Mouse (Mus musculus) kidney, adult 2 months (tissue): ENCODE measurements at regions not wholly inside any gene's neighbourhood (a gene's known extent, or its start where the extent isn't known, plus 50 kb on each side); places are given as distances from the start of the nearest gene placed in this dataset.

Experiments used
- DNase-seq: peaks from one replicate; pipeline ENCODE4 v3.0.0; 2021
- H3K27ac ChIP-seq: fragments of 200-500 bp; 2 replicates; pipeline ENCODE4 v1.5.1; 2012; ENCODE audit warnings: low read depth, low read length, control low read depth, inconsistent platforms; ENCODE audit not compliant: insufficient read depth
- H3K27me3 ChIP-seq: fragments of 200-500 bp; replicated peaks from 2 replicates; pipeline ENCODE4 v1.6.1; 2012; ENCODE audit warnings: mild to moderate bottlenecking, moderate library complexity, low read length, inconsistent platforms; ENCODE audit not compliant: control insufficient read depth, insufficient read depth
- H3K36me3 ChIP-seq: fragments of 200-500 bp; 2 replicates; pipeline ENCODE4 v1.6.1; 2012; ENCODE audit warnings: mild to moderate bottlenecking, moderate library complexity, low read length, inconsistent platforms; ENCODE audit not compliant: control insufficient read depth, insufficient read depth
- H3K4me1 ChIP-seq: fragments of 200-500 bp; 2 replicates; pipeline ENCODE4 v1.6.1; 2011; ENCODE audit warnings: low read length; ENCODE audit not compliant: control insufficient read depth, insufficient read depth
- H3K4me3 ChIP-seq: fragments of 200-500 bp; 2 replicates; pipeline ENCODE4 v1.5.1; 2011; ENCODE audit warnings: mild to moderate bottlenecking, low read depth, low read length, control low read depth; ENCODE audit not compliant: insufficient read depth
- CTCF ChIP-seq: fragments of 200-500 bp; conservative IDR thresholded peaks from 2 replicates; pipeline ENCODE4 v1.5.1; 2011; ENCODE audit warnings: low read depth, mild to moderate bottlenecking, control low read depth, low read length, moderate library complexity, mixed read lengths; ENCODE audit not compliant: insufficient read depth, insufficient read length
- POLR2A ChIP-seq: fragments of 200-500 bp; IDR thresholded peaks from one replicate; pipeline ENCODE4 v1.6.1; 2011; ENCODE audit warnings: low read depth, low read length, control low read depth
- WGBS: fragments of 180-500 bp; shearing (Covaris S2); methylation state at CpG from one replicate; pipeline ENCODE4 v1.1.7; 2018; 5-methylcytosine and 5-hydroxymethylcytosine counted together

GRCm38 (mm10) chr12:107539683-107540082, 51.3 kb downstream of the 3110018I06Rik start:
- Histone ChIP-seq H3K36me3 (no peaks in the 10 kb centered on the region), H3K27ac (no peak overlapping the region), H3K4me3 (no peak overlapping the region), H3K4me1 (no peaks in the 10 kb centered on the region), H3K27me3 (no peaks in the 10 kb centered on the region)
- WGBS, result 82% methylated on average over 3 of the region's 3 CpGs
- DNase-seq, result no peak
- TF ChIP-seq CTCF, result no peak
- no peak for TF ChIP-seq POLR2A

GRCm38 (mm10) chr12:107541196-107541595, 52.8 kb downstream of the 3110018I06Rik start:
- TF ChIP-seq POLR2A (no peak), CTCF (no peak)

GRCm38 (mm10) chr12:107547194-107547885, 58.9 kb downstream of the 3110018I06Rik start:
- H3K27me3 ChIP-seq, result no peaks in the 10 kb centered on the region
- H3K4me3 ChIP-seq, result no peak overlapping the region
- H3K36me3 ChIP-seq, result no peaks in the 10 kb centered on the region
- no peaks in the 10 kb centered on the region for H3K4me1 ChIP-seq
- 58% methylated on average over 5 of the region's 5 CpGs for WGBS
- DNase-seq, result no peak
- H3K27ac ChIP-seq, result no peak overlapping the region
- no peak for TF ChIP-seq CTCF
- no peak for TF ChIP-seq POLR2A

More at GRCm38 (mm10) chr12:107541196-107541595, 52.8 kb downstream of the 3110018I06Rik start:
- DNase-seq, result no peak
- H3K27ac ChIP-seq, result no peak overlapping the region
- H3K4me1 ChIP-seq, result no peaks in the 10 kb centered on the region
- no peaks in the 10 kb centered on the region for H3K36me3 ChIP-seq
- WGBS, result 69% methylated on average over 5 of the region's 5 CpGs
- H3K4me3 ChIP-seq, result no peak overlapping the region
- no peaks in the 10 kb centered on the region for H3K27me3 ChIP-seq

GRCm38 (mm10) chr12:107547886-107548448, 59.5 kb downstream of the 3110018I06Rik start:
- H3K4me1 ChIP-seq, result no peaks in the 10 kb centered on the region
- no peak for TF ChIP-seq CTCF
- no peak for TF ChIP-seq POLR2A
- no peak for DNase-seq
- 53% methylated on average over 3 of the region's 3 CpGs for WGBS
- no peak overlapping the region for H3K27ac ChIP-seq
- H3K36me3 ChIP-seq, result no peaks in the 10 kb centered on the region
- no peak overlapping the region for H3K4me3 ChIP-seq
- no peaks in the 10 kb centered on the region for H3K27me3 ChIP-seq

GRCm38 (mm10) chr12:107549452-107550296, 61.2 kb downstream of the 3110018I06Rik start:
- H3K4me1 ChIP-seq, result no peaks in the 10 kb centered on the region
- no peaks in the 10 kb centered on the region for H3K36me3 ChIP-seq
- WGBS, result 78% methylated on average over 25 of the region's 25 CpGs
- H3K27me3 ChIP-seq, result no peaks in the 10 kb centered on the region
- no peak overlapping the region for H3K27ac ChIP-seq
- TF ChIP-seq POLR2A (no peak), CTCF (no peak)
- H3K4me3 ChIP-seq, result no peak overlapping the region
- DNase-seq, result no peak

- Histone ChIP-seq H3K4me3 (no peak overlapping the region), H3K27ac (no peak overlapping the region), H3K27me3 (no peaks in the 10 kb centered on the region), H3K4me1 (no peaks in the 10 kb centered on the region), H3K36me3 (no peaks in the 10 kb centered on the region)
- TF ChIP-seq CTCF, result no peak
- TF ChIP-seq POLR2A, result no peak
- DNase-seq, result no peak
- WGBS, result 90% methylated on average over 4 of the region's 4 CpGs
Measured at GRCm38 (mm10) chr12:107559191-107559590, 70.8 kb downstream of the 3110018I06Rik start.

GRCm38 (mm10) chr12:107560100-107560499, 71.7 kb downstream of the 3110018I06Rik start:
- H3K4me3 ChIP-seq, result no peak overlapping the region
- TF ChIP-seq CTCF (no peak), POLR2A (no peak)
- no peaks in the 10 kb centered on the region for H3K4me1 ChIP-seq
- no peak for DNase-seq
- no peaks in the 10 kb centered on the region for H3K27me3 ChIP-seq
- H3K27ac ChIP-seq, result no peak overlapping the region
- no peaks in the 10 kb centered on the region for H3K36me3 ChIP-seq
